Mouse (Mus musculus) intestine, embryonic 14.5 days (tissue): ENCODE results near the gene Ift46. TPM values are rescaled to one million over a fixed set of nuclear protein-coding genes. Genes with fewer than 3 reads are reported as not detected.

Experiments
- ATAC-seq: fragments of 200-750 bp; cut with Nextera tagmentation; replicated peaks from 2 replicates; pipeline ENCODE4 v1.8.0; 2017; ENCODE audit warnings: low read depth, moderate number of reproducible peaks, moderate TSS enrichment, moderate library complexity; ENCODE audit not compliant: low FRiP score, low TSS enrichment
- DNase-seq: peaks from one replicate; pipeline ENCODE4 v3.0.0-alpha.2; 2018; ENCODE audit warnings: low spot score
- H3K27ac ChIP-seq: fragments of 300-500 bp; sonication (generic); 2 replicates; pipeline ENCODE4 v1.5.1; 2014; ENCODE audit warnings: low read depth, mild to moderate bottlenecking, control low read depth
- H3K27me3 ChIP-seq: fragments of 300-500 bp; sonication (generic); replicated peaks from 2 replicates; pipeline ENCODE4 v1.6.1; 2014; ENCODE audit warnings: low read length, control low read depth; ENCODE audit not compliant: control insufficient read depth, insufficient read depth
- H3K36me3 ChIP-seq: fragments of 300-500 bp; sonication (generic); 2 replicates; pipeline ENCODE4 v1.6.1; 2014; ENCODE audit warnings: low read length, control low read depth; ENCODE audit not compliant: control insufficient read depth, insufficient read depth
- H3K4me1 ChIP-seq: fragments of 300-500 bp; sonication (generic); replicated peaks from 2 replicates; pipeline ENCODE4 v1.6.1; 2014; ENCODE audit warnings: low read length, control low read depth, mixed read lengths; ENCODE audit not compliant: control insufficient read depth, insufficient read depth
- H3K4me2 ChIP-seq: fragments of 300-500 bp; sonication (generic); 2 replicates; pipeline ENCODE4 v1.6.1; 2014; ENCODE audit warnings: low read length
- H3K4me3 ChIP-seq: fragments of 300-500 bp; sonication (generic); 2 replicates; pipeline ENCODE4 v1.5.1; 2014; ENCODE audit warnings: low read depth, low read length, control low read depth, mixed read lengths
- H3K9ac ChIP-seq: fragments of 300-500 bp; sonication (generic); 2 replicates; pipeline ENCODE4 v1.6.1; 2014; ENCODE audit warnings: mild to moderate bottlenecking, low read length
- H3K9me3 ChIP-seq: fragments of 300-500 bp; sonication (generic); 2 replicates; pipeline ENCODE4 v1.6.1; 2016; ENCODE audit warnings: low read length, control low read depth; ENCODE audit not compliant: control insufficient read depth
- WGBS: fragments of 180-500 bp; shearing (Covaris S2); extraction: QIAGEN DNeasy Blood & Tissue Kit; methylation state at CpG from one replicate; pipeline ENCODE4 v1.1.7; 2014; 5-methylcytosine and 5-hydroxymethylcytosine counted together
- polyA plus RNA-seq: library from polyadenylated mRNA; unstranded; fragments of >200 nt; fragmentation: Nextera tagmentation; extraction: Ambion mirVana; gene quantifications from 2 replicates; pipeline ENCODE4 v1.2.1, GENCODE M21; 2014

Ift46 gene
- polyA plus RNA-seq: 87.8 and 96.0 TPM in 2 replicates

- ATAC-seq (peak; percentile 87), DNase-seq (peak; percentile 90)
- Histone ChIP-seq H3K36me3 (no peaks in the 10 kb centered on the region), H3K4me3 (peak within 1 kb of the TSS; percentile 82), H3K9ac (peak within 1 kb of the TSS; percentile 95), H3K27ac (peak within 1 kb of the TSS; percentile 89), H3K4me2 (peak within 1 kb of the TSS; percentile 64), H3K27me3 (no peaks in the 10 kb centered on the region), H3K4me1 (peaks cover 25% of the 10 kb centered on the region), H3K9me3 (no peaks in the 10 kb centered on the region)
- under 1% methylated on average over 71 of the region's 82 CpGs for WGBS
These were observed at the start of gene Ift46, which contains the start of gene Arcn1 for GRCm38 (mm10) chr9:44767101-44768028. TSS of gene Ift46 (plus strand) at chr9:44767908. TSS of gene Arcn1 (minus strand) at chr9:44767845.

- no peak overlapping the region for H3K4me3 ChIP-seq
- peaks cover 13% of the 10 kb centered on the region for H3K4me1 ChIP-seq
- no peak overlapping the region for H3K4me2 ChIP-seq
- peaks cover 36% of the 10 kb centered on the region for H3K36me3 ChIP-seq
- no peak overlapping the region for H3K27ac ChIP-seq
- H3K27me3 ChIP-seq: no peaks in the 10 kb centered on the region
- ATAC-seq (no peak), DNase-seq (no peak)
- H3K9ac ChIP-seq: no peak overlapping the region
- 88% methylated on average over 12 of the region's 12 CpGs for WGBS
- no peaks in the 10 kb centered on the region for H3K9me3 ChIP-seq
These were observed 48.6 kb upstream of the Ift46 start for GRCm38 (mm10) chr9:44718937-44719631.

GRCm38 (mm10) chr9:44719632-44720357 lies 47.9 kb upstream of the Ift46 start:
- Histone ChIP-seq H3K27ac (no peak overlapping the region), H3K9ac (peak overlapping the region; percentile 62; the same call in 1 of the 2 replicates), H3K4me2 (peak overlapping the region; percentile 77), H3K36me3 (peaks cover 29% of the 10 kb centered on the region), H3K27me3 (no peaks in the 10 kb centered on the region), H3K9me3 (no peaks in the 10 kb centered on the region), H3K4me1 (peaks cover 20% of the 10 kb centered on the region), H3K4me3 (no peak overlapping the region)
- DNase-seq: no peak
- no peak for ATAC-seq
- WGBS: 72% methylated on average over 8 of the region's 8 CpGs

GRCm38 (mm10) chr9:44720358-44721153 lies 47.2 kb upstream of the Ift46 start:
- peak overlapping the region; percentile 62 for H3K9ac ChIP-seq
- H3K4me3 ChIP-seq: peak overlapping the region; percentile 66
- WGBS: 18% methylated on average over 9 of the region's 9 CpGs
- H3K36me3 ChIP-seq: peaks cover 23% of the 10 kb centered on the region
- H3K9me3 ChIP-seq: no peaks in the 10 kb centered on the region
- ATAC-seq (no peak), DNase-seq (no peak)
- no peaks in the 10 kb centered on the region for H3K27me3 ChIP-seq
- H3K4me2 ChIP-seq: peak overlapping the region; percentile 77
- H3K4me1 ChIP-seq: peaks cover 26% of the 10 kb centered on the region
- peak overlapping the region; percentile 40; the same call in 1 of the 2 replicates for H3K27ac ChIP-seq

- WGBS: under 1% methylated on average over 40 of the region's 40 CpGs
- Histone ChIP-seq H3K27ac (peak overlapping the region; percentile 40; the same call in 1 of the 2 replicates), H3K4me1 (peaks cover 27% of the 10 kb centered on the region)
These were observed 46.4 kb upstream of the Ift46 start for GRCm38 (mm10) chr9:44721154-44721876.

GRCm38 (mm10) chr9:44721877-44722186 lies 45.9 kb upstream of the Ift46 start:
- peak overlapping the region; percentile 77 for H3K4me2 ChIP-seq

More at GRCm38 (mm10) chr9:44721154-44721876, 46.4 kb upstream of the Ift46 start:
- H3K9ac ChIP-seq: peak overlapping the region; percentile 62
- no peaks in the 10 kb centered on the region for H3K27me3 ChIP-seq
- H3K4me2 ChIP-seq: peak overlapping the region; percentile 77
- H3K9me3 ChIP-seq: no peaks in the 10 kb centered on the region
- peaks cover 18% of the 10 kb centered on the region; the same call in 1 of the 2 replicates for H3K36me3 ChIP-seq
- ATAC-seq: peak; percentile 86
- peak; percentile 85 for DNase-seq
- peak overlapping the region; percentile 66 for H3K4me3 ChIP-seq

GRCm38 (mm10) chr9:44722575-44722974 lies 45.1 kb upstream of the Ift46 start:
- peak overlapping the region; percentile 33; the same call in 1 of the 2 replicates for H3K27ac ChIP-seq
- no peaks in the 10 kb centered on the region for H3K27me3 ChIP-seq
- H3K4me3 ChIP-seq: no peak overlapping the region
- ATAC-seq (no peak), DNase-seq (no peak)
- WGBS: 70% methylated on average over 7 of the region's 7 CpGs
- H3K36me3 ChIP-seq: peaks cover 8% of the 10 kb centered on the region; the same call in 1 of the 2 replicates
- no peak overlapping the region for H3K9ac ChIP-seq
- no peaks in the 10 kb centered on the region for H3K9me3 ChIP-seq
- H3K4me2 ChIP-seq: no peak overlapping the region
- peaks cover 35% of the 10 kb centered on the region for H3K4me1 ChIP-seq

More at GRCm38 (mm10) chr9:44721877-44722186, 45.9 kb upstream of the Ift46 start:
- H3K9ac ChIP-seq: no peak overlapping the region
- H3K27me3 ChIP-seq: no peaks in the 10 kb centered on the region
- peaks cover 13% of the 10 kb centered on the region; the same call in 1 of the 2 replicates for H3K36me3 ChIP-seq
- ATAC-seq (0 out of 2 replicates have a peak, but pooled peaks have one; percentile 5), DNase-seq (no peak)
- 70% methylated on average over 3 of the region's 3 CpGs for WGBS
- peaks cover 30% of the 10 kb centered on the region for H3K4me1 ChIP-seq
- H3K9me3 ChIP-seq: no peaks in the 10 kb centered on the region
- 0 out of 2 replicates have a peak overlapping the region, but pooled peaks have one; percentile 18 for H3K27ac ChIP-seq
- H3K4me3 ChIP-seq: peak overlapping the region; percentile 66; the same call in 1 of the 2 replicates
